Mouse (Mus musculus) limb, embryonic 11.5 days (tissue): Measurements from ENCODE around the gene Eml1. TPM values are rescaled to one million over a fixed set of nuclear protein-coding genes. Genes with fewer than 3 reads are reported as not detected.

ENCODE experiments used
- ATAC-seq: fragments of 200-750 bp; cut with Nextera tagmentation; 2 replicates; pipeline ENCODE4 v1.8.0; 2017; ENCODE audit warnings: low read depth; ENCODE audit not compliant: insufficient number of reproducible peaks, low FRiP score, low TSS enrichment
- DNase-seq: peaks from one replicate; pipeline ENCODE4 v3.0.0-alpha.2; 2015; ENCODE audit warnings: low spot score
- H3K27ac ChIP-seq: fragments of 300-500 bp; sonication (generic); replicated peaks from 2 replicates; pipeline ENCODE4 v1.5.1; 2014; ENCODE audit warnings: low read depth, mild to moderate bottlenecking, low read length
- H3K27me3 ChIP-seq: fragments of 300-500 bp; sonication (generic); 2 replicates; pipeline ENCODE4 v1.6.1; 2014; ENCODE audit warnings: mild to moderate bottlenecking, low read length, mixed read lengths; ENCODE audit not compliant: control insufficient read depth, insufficient read depth
- H3K36me3 ChIP-seq: fragments of 300-500 bp; sonication (generic); 2 replicates; pipeline ENCODE4 v1.6.1; 2014; ENCODE audit warnings: mild to moderate bottlenecking, low read length, moderate library complexity, mixed read lengths; ENCODE audit not compliant: control insufficient read depth, insufficient read depth
- H3K4me1 ChIP-seq: fragments of 300-500 bp; sonication (generic); 2 replicates; pipeline ENCODE4 v1.6.1; 2014; ENCODE audit warnings: low read length, mixed read lengths; ENCODE audit not compliant: control insufficient read depth, insufficient read depth
- H3K4me2 ChIP-seq: fragments of 300-500 bp; sonication (generic); 2 replicates; pipeline ENCODE4 v1.6.1; 2014; ENCODE audit warnings: low read depth, mild to moderate bottlenecking, moderate library complexity; ENCODE audit not compliant: severe bottlenecking
- H3K4me3 ChIP-seq: fragments of 300-500 bp; sonication (generic); 2 replicates; pipeline ENCODE4 v1.5.1; 2014; ENCODE audit warnings: low read depth, low read length
- H3K9ac ChIP-seq: fragments of 300-500 bp; sonication (generic); 2 replicates; pipeline ENCODE4 v1.6.1; 2014; ENCODE audit warnings: mild to moderate bottlenecking, low read length
- H3K9me3 ChIP-seq: fragments of 300-500 bp; sonication (generic); 2 replicates; pipeline ENCODE4 v1.6.1; 2016; ENCODE audit warnings: low read length; ENCODE audit not compliant: control insufficient read depth
- WGBS: fragments of 180-500 bp; shearing (Covaris S2); extraction: QIAGEN DNeasy Blood & Tissue Kit; methylation state at CpG from one replicate; pipeline ENCODE4 v1.1.7; 2014; 5-methylcytosine and 5-hydroxymethylcytosine counted together
- polyA plus RNA-seq: library from polyadenylated mRNA; unstranded; fragments of >200 nt; fragmentation: Nextera tagmentation; extraction: Ambion mirVana; gene quantifications from 2 replicates; pipeline ENCODE4 v1.2.1, GENCODE M21; 2014

Gene Eml1
- polyA plus RNA-seq, 1 experiment from 2014 or later = 47.6 TPM

- DNase-seq = no peak
- no peak overlapping the region for H3K9ac ChIP-seq
Measured at GRCm38 (mm10) chr12:108536461-108536860, 165.7 kb downstream of the Eml1 start.

GRCm38 (mm10) chr12:108541088-108541487 lies 170.3 kb downstream of the Eml1 start:
- DNase-seq (peak; percentile 57), ATAC-seq (no peak)
- Histone ChIP-seq H3K4me3 (no peak overlapping the region), H3K4me1 (no peaks in the 10 kb centered on the region), H3K36me3 (no peaks in the 10 kb centered on the region), H3K9me3 (no peaks in the 10 kb centered on the region), H3K27me3 (no peaks in the 10 kb centered on the region), H3K9ac (no peak overlapping the region), H3K27ac (no peak overlapping the region), H3K4me2 (no peak overlapping the region)
- 27% methylated on average over 6 of the region's 6 CpGs for WGBS

More at GRCm38 (mm10) chr12:108536461-108536860, 165.7 kb downstream of the Eml1 start:
- ATAC-seq = no peak
- no peaks in the 10 kb centered on the region for H3K4me1 ChIP-seq
- H3K27me3 ChIP-seq = no peaks in the 10 kb centered on the region
- 71% methylated on average over 10 of the region's 10 CpGs for WGBS
- no peak overlapping the region for H3K4me2 ChIP-seq
- H3K27ac ChIP-seq = no peak overlapping the region
- H3K9me3 ChIP-seq = no peaks in the 10 kb centered on the region
- H3K4me3 ChIP-seq = no peak overlapping the region
- H3K36me3 ChIP-seq = no peaks in the 10 kb centered on the region

GRCm38 (mm10) chr12:108546508-108547153 lies 175.9 kb downstream of the Eml1 start:
- no peak overlapping the region for H3K4me2 ChIP-seq
- H3K36me3 ChIP-seq = no peaks in the 10 kb centered on the region
- H3K4me3 ChIP-seq = no peak overlapping the region
- 0 out of 2 replicates have a peak overlapping the region, but pooled peaks have one; percentile 26 for H3K27ac ChIP-seq
- no peaks in the 10 kb centered on the region for H3K9me3 ChIP-seq
- 6% methylated on average over 10 of the region's 10 CpGs for WGBS
- H3K9ac ChIP-seq = no peak overlapping the region
- ATAC-seq (no peak), DNase-seq (peak; percentile 40)
- no peaks in the 10 kb centered on the region for H3K27me3 ChIP-seq
- H3K4me1 ChIP-seq = peaks cover 6% of the 10 kb centered on the region

- Histone ChIP-seq H3K27me3 (no peaks in the 10 kb centered on the region), H3K9me3 (no peaks in the 10 kb centered on the region), H3K36me3 (no peaks in the 10 kb centered on the region), H3K4me3 (no peak overlapping the region), H3K4me2 (no peak overlapping the region), H3K4me1 (peaks cover 6% of the 10 kb centered on the region), H3K27ac (no peak overlapping the region), H3K9ac (no peak overlapping the region)
- 53% methylated on average over 15 of the region's 15 CpGs for WGBS
- DNase-seq (no peak), ATAC-seq (no peak)
Measured at GRCm38 (mm10) chr12:108547251-108547875, 176.6 kb downstream of the Eml1 start.

GRCm38 (mm10) chr12:108551731-108552130 lies 181.0 kb downstream of the Eml1 start:
- Histone ChIP-seq H3K27me3 (no peaks in the 10 kb centered on the region), H3K4me3 (no peak overlapping the region), H3K4me1 (peaks cover 13% of the 10 kb centered on the region), H3K27ac (no peak overlapping the region), H3K4me2 (no peak overlapping the region), H3K9me3 (no peaks in the 10 kb centered on the region), H3K36me3 (no peaks in the 10 kb centered on the region), H3K9ac (no peak overlapping the region)
- DNase-seq (no peak), ATAC-seq (no peak)
- 79% methylated on average over 7 of the region's 7 CpGs for WGBS

- no peaks in the 10 kb centered on the region for H3K27me3 ChIP-seq
- no peaks in the 10 kb centered on the region for H3K9me3 ChIP-seq
- no peaks in the 10 kb centered on the region for H3K36me3 ChIP-seq
- no peak overlapping the region for H3K4me2 ChIP-seq
- no peak overlapping the region for H3K4me3 ChIP-seq
- no peak overlapping the region for H3K27ac ChIP-seq
- WGBS = 46% methylated on average over 6 of the region's 6 CpGs
- no peak for ATAC-seq
- no peak for DNase-seq
- no peak overlapping the region for H3K9ac ChIP-seq
- H3K4me1 ChIP-seq = peaks cover 11% of the 10 kb centered on the region; the same call in 1 of the 2 replicates
Measured at GRCm38 (mm10) chr12:108553079-108553478, 182.3 kb downstream of the Eml1 start.

- under 1% methylated on average over 49 of the region's 50 CpGs for WGBS
- H3K4me1 ChIP-seq = peaks cover 11% of the 10 kb centered on the region; the same call in 1 of the 2 replicates
Measured at GRCm38 (mm10) chr12:108554120-108554841, 183.5 kb downstream of the Eml1 start, which contains the start of gene Evl. Gene Evl, plus strand, starts transcription at chr12:108554720.

GRCm38 (mm10) chr12:108554861-108555556 lies 184.3 kb downstream of the Eml1 start:
- ATAC-seq (peak; percentile 52), DNase-seq (no peak)
- Histone ChIP-seq H3K4me3 (peak overlapping the region; percentile 94), H3K27ac (peak overlapping the region; percentile 73), H3K4me1 (peaks cover 11% of the 10 kb centered on the region; the same call in 1 of the 2 replicates), H3K4me2 (peak overlapping the region; percentile 67), H3K9me3 (no peaks in the 10 kb centered on the region), H3K27me3 (no peaks in the 10 kb centered on the region), H3K9ac (peak overlapping the region; percentile 95), H3K36me3 (no peaks in the 10 kb centered on the region)
- WGBS = under 1% methylated on average over 58 of the region's 100 CpGs

More at GRCm38 (mm10) chr12:108554120-108554841, 183.5 kb downstream of the Eml1 start, which contains the start of gene Evl:
- peak within 1 kb of the TSS; percentile 67 for H3K4me2 ChIP-seq
- peak within 1 kb of the TSS; percentile 73 for H3K27ac ChIP-seq
- H3K9me3 ChIP-seq = no peaks in the 10 kb centered on the region
- no peaks in the 10 kb centered on the region for H3K27me3 ChIP-seq
- H3K9ac ChIP-seq = peak within 1 kb of the TSS; percentile 95
- no peaks in the 10 kb centered on the region for H3K36me3 ChIP-seq
- peak; percentile 90 for ATAC-seq
- DNase-seq = peak; percentile 98
- peak within 1 kb of the TSS; percentile 94 for H3K4me3 ChIP-seq
